Mouse (Mus musculus) limb, embryonic 12.5 days (tissue): ENCODE results near the gene Iqcf5. TPM values are rescaled to one million over a fixed set of nuclear protein-coding genes. Genes with fewer than 3 reads are reported as not detected.
A peak's percentile ranks its signal among the peaks of the same experiment; 100 is the strongest.

Experiments
- ATAC-seq: fragments of 200-750 bp; cut with Nextera tagmentation; 2 replicates; pipeline ENCODE4 v1.8.0; 2017; ENCODE audit warnings: low read depth, moderate TSS enrichment; ENCODE audit not compliant: insufficient number of reproducible peaks, insufficient read depth, low FRiP score, low TSS enrichment
- H3K27ac ChIP-seq: fragments of 300-500 bp; sonication (generic); 2 replicates; pipeline ENCODE4 v1.5.1; 2016; ENCODE audit warnings: mild to moderate bottlenecking, moderate library complexity
- H3K27me3 ChIP-seq: fragments of 300-500 bp; sonication (generic); 2 replicates; pipeline ENCODE4 v1.6.1; 2016; ENCODE audit warnings: mild to moderate bottlenecking, moderate library complexity
- H3K36me3 ChIP-seq: fragments of 300-500 bp; sonication (generic); 2 replicates; pipeline ENCODE4 v1.6.1; 2016; ENCODE audit warnings: mild to moderate bottlenecking, moderate library complexity
- H3K4me1 ChIP-seq: fragments of 300-500 bp; sonication (generic); replicated peaks from 2 replicates; pipeline ENCODE4 v1.6.1; 2016
- H3K4me2 ChIP-seq: fragments of 300-500 bp; sonication (generic); 2 replicates; pipeline ENCODE4 v1.6.1; 2016; ENCODE audit warnings: mild to moderate bottlenecking, moderate library complexity
- H3K4me3 ChIP-seq: fragments of 300-500 bp; sonication (generic); replicated peaks from 2 replicates; pipeline ENCODE4 v1.5.1; 2016; ENCODE audit warnings: mild to moderate bottlenecking
- H3K9ac ChIP-seq: fragments of 300-500 bp; sonication (generic); replicated peaks from 2 replicates; pipeline ENCODE4 v1.6.1; 2016; ENCODE audit warnings: mild to moderate bottlenecking, moderate library complexity
- H3K9me3 ChIP-seq: fragments of 300-500 bp; sonication (generic); 2 replicates; pipeline ENCODE4 v1.6.1; 2016; ENCODE audit warnings: mild to moderate bottlenecking, moderate library complexity
- WGBS: fragments of 180-500 bp; shearing (Covaris S2); methylation state at CpG from one replicate; pipeline ENCODE4 v1.1.7; 2016; 5-methylcytosine and 5-hydroxymethylcytosine counted together
- polyA plus RNA-seq: library from polyadenylated mRNA; unstranded; fragments of >200 nt; fragmentation: Nextera tagmentation; extraction: Ambion mirVana; gene quantifications from 2 replicates; pipeline ENCODE4 v1.2.1, GENCODE M21; 2016

Iqcf5 gene
- polyA plus RNA-seq, 1 experiment from 2014 or later: not detected

- H3K9ac ChIP-seq: no peak overlapping the region
- H3K4me3 ChIP-seq: no peak overlapping the region
- no peaks in the 10 kb centered on the region for H3K36me3 ChIP-seq
- 92% methylated on average over 16 of the region's 16 CpGs for WGBS
- no peaks in the 10 kb centered on the region; the same call in 1 of the 2 replicates for H3K27me3 ChIP-seq
- no peak for ATAC-seq
- H3K9me3 ChIP-seq: no peaks in the 10 kb centered on the region
- H3K4me2 ChIP-seq: no peak overlapping the region
- H3K4me1 ChIP-seq: peaks cover 41% of the 10 kb centered on the region
- H3K27ac ChIP-seq: no peak overlapping the region
These were observed 41.2 kb upstream of the Iqcf5 start for GRCm38 (mm10) chr9:106473081-106473752.

GRCm38 (mm10) chr9:106473753-106474105 lies 40.6 kb upstream of the Iqcf5 start:
- Histone ChIP-seq H3K4me1 (peaks cover 43% of the 10 kb centered on the region), H3K27ac (no peak overlapping the region), H3K9ac (no peak overlapping the region), H3K36me3 (no peaks in the 10 kb centered on the region), H3K27me3 (no peaks in the 10 kb centered on the region; the same call in 1 of the 2 replicates), H3K4me2 (no peak overlapping the region), H3K9me3 (no peaks in the 10 kb centered on the region), H3K4me3 (no peak overlapping the region)
- WGBS: 73% methylated on average over 5 of the region's 5 CpGs
- ATAC-seq: no peak

GRCm38 (mm10) chr9:106474456-106474855 lies 39.9 kb upstream of the Iqcf5 start:
- 5% methylated on average over 6 of the region's 6 CpGs for WGBS

GRCm38 (mm10) chr9:106475046-106475445 lies 39.3 kb upstream of the Iqcf5 start:
- Histone ChIP-seq H3K4me3 (no peak overlapping the region), H3K27ac (no peak overlapping the region), H3K9me3 (no peaks in the 10 kb centered on the region), H3K4me2 (peak overlapping the region; percentile 27; the same call in 1 of the 2 replicates), H3K4me1 (peaks cover 43% of the 10 kb centered on the region), H3K27me3 (no peaks in the 10 kb centered on the region; the same call in 1 of the 2 replicates), H3K36me3 (peaks cover 9% of the 10 kb centered on the region), H3K9ac (0 out of 2 replicates have a peak overlapping the region, but pooled peaks have one; percentile 12)
- ATAC-seq: no peak
- 70% methylated on average over 7 of the region's 7 CpGs for WGBS

More at GRCm38 (mm10) chr9:106474456-106474855, 39.9 kb upstream of the Iqcf5 start:
- Histone ChIP-seq H3K9ac (0 out of 2 replicates have a peak overlapping the region, but pooled peaks have one; percentile 12), H3K4me1 (peaks cover 43% of the 10 kb centered on the region), H3K27ac (peak overlapping the region; percentile 23; the same call in 1 of the 2 replicates), H3K4me3 (no peak overlapping the region), H3K36me3 (peaks cover 3% of the 10 kb centered on the region), H3K4me2 (peak overlapping the region; percentile 27), H3K27me3 (no peaks in the 10 kb centered on the region; the same call in 1 of the 2 replicates), H3K9me3 (no peaks in the 10 kb centered on the region)
- no peak for ATAC-seq

- Histone ChIP-seq H3K27me3 (no peaks in the 10 kb centered on the region; the same call in 1 of the 2 replicates), H3K9me3 (no peaks in the 10 kb centered on the region), H3K27ac (peak within 1 kb of the TSS; percentile 60), H3K4me1 (peaks cover 43% of the 10 kb centered on the region), H3K9ac (peak within 1 kb of the TSS; percentile 42), H3K4me2 (peak within 1 kb of the TSS; percentile 46), H3K36me3 (peaks cover 15% of the 10 kb centered on the region), H3K4me3 (0 out of 2 replicates have a peak within 1 kb of the TSS, but pooled peaks have one; percentile 13)
- 92% methylated on average over 10 of the region's 10 CpGs for WGBS
- no peak for ATAC-seq
These were observed 38.7 kb upstream of the Iqcf5 start, which contains the start of gene Rrp9 for GRCm38 (mm10) chr9:106475663-106476001. Rrp9 (plus strand) TSS chr9:106475963.

GRCm38 (mm10) chr9:106476002-106476923 lies 38.1 kb upstream of the Iqcf5 start:
- peaks cover 21% of the 10 kb centered on the region for H3K36me3 ChIP-seq
- H3K9ac ChIP-seq: peak overlapping the region; percentile 42
- peak overlapping the region; percentile 60 for H3K27ac ChIP-seq
- peak; percentile 33; the same call in 1 of the 2 replicates for ATAC-seq
- H3K4me1 ChIP-seq: peaks cover 43% of the 10 kb centered on the region
- 31% methylated on average over 16 of the region's 16 CpGs for WGBS
- H3K9me3 ChIP-seq: no peaks in the 10 kb centered on the region
- peak overlapping the region; percentile 46 for H3K4me2 ChIP-seq
- H3K4me3 ChIP-seq: 0 out of 2 replicates have a peak overlapping the region, but pooled peaks have one; percentile 13
- H3K27me3 ChIP-seq: no peaks in the 10 kb centered on the region; the same call in 1 of the 2 replicates

- H3K27ac ChIP-seq: peak within 1 kb of the TSS; percentile 60
- H3K4me1 ChIP-seq: peaks cover 37% of the 10 kb centered on the region
These were observed 37.4 kb upstream of the Iqcf5 start, which contains the start of gene Parp3 for GRCm38 (mm10) chr9:106476924-106477484. Parp3 (minus strand) TSS chr9:106476949.

GRCm38 (mm10) chr9:106477649-106478048 lies 36.7 kb upstream of the Iqcf5 start:
- peak overlapping the region; percentile 67 for H3K9ac ChIP-seq
- H3K27me3 ChIP-seq: no peaks in the 10 kb centered on the region
- 2% methylated on average over 16 of the region's 16 CpGs for WGBS
- H3K4me1 ChIP-seq: peaks cover 33% of the 10 kb centered on the region
- H3K4me2 ChIP-seq: peak overlapping the region; percentile 80
- peaks cover 35% of the 10 kb centered on the region for H3K36me3 ChIP-seq
- no peaks in the 10 kb centered on the region for H3K9me3 ChIP-seq
- peak overlapping the region; percentile 59 for H3K4me3 ChIP-seq
- no peak overlapping the region for H3K27ac ChIP-seq
- no peak for ATAC-seq

More at GRCm38 (mm10) chr9:106476924-106477484, 37.4 kb upstream of the Iqcf5 start, which contains the start of gene Parp3:
- H3K4me2 ChIP-seq: peak within 1 kb of the TSS; percentile 80
- peak; percentile 98 for ATAC-seq
- no peaks in the 10 kb centered on the region for H3K9me3 ChIP-seq
- H3K9ac ChIP-seq: peak within 1 kb of the TSS; percentile 67
- H3K27me3 ChIP-seq: no peaks in the 10 kb centered on the region
- WGBS: under 1% methylated on average over 41 of the region's 41 CpGs
- H3K36me3 ChIP-seq: peaks cover 28% of the 10 kb centered on the region
- H3K4me3 ChIP-seq: peak within 1 kb of the TSS; percentile 59

GRCm38 (mm10) chr9:106478101-106478500 lies 36.3 kb upstream of the Iqcf5 start:
- Histone ChIP-seq H3K4me3 (peak overlapping the region; percentile 59), H3K4me1 (peaks cover 33% of the 10 kb centered on the region), H3K9me3 (no peaks in the 10 kb centered on the region), H3K27ac (no peak overlapping the region), H3K36me3 (peaks cover 39% of the 10 kb centered on the region), H3K4me2 (peak overlapping the region; percentile 80), H3K9ac (peak overlapping the region; percentile 67), H3K27me3 (no peaks in the 10 kb centered on the region)
- 81% methylated on average over 9 of the region's 9 CpGs for WGBS
- ATAC-seq: no peak

- no peak for ATAC-seq
- H3K36me3 ChIP-seq: peaks cover 64% of the 10 kb centered on the region
These were observed 33.8 kb upstream of the Iqcf5 start for GRCm38 (mm10) chr9:106480541-106480940.

More at GRCm38 (mm10) chr9:106480541-106480940, 33.8 kb upstream of the Iqcf5 start:
- no peaks in the 10 kb centered on the region for H3K9me3 ChIP-seq
- H3K4me1 ChIP-seq: peaks cover 17% of the 10 kb centered on the region
- no peak overlapping the region for H3K27ac ChIP-seq
- H3K27me3 ChIP-seq: no peaks in the 10 kb centered on the region
- 92% methylated on average over 7 of the region's 7 CpGs for WGBS
- H3K4me2 ChIP-seq: no peak overlapping the region
- H3K9ac ChIP-seq: no peak overlapping the region
- no peak overlapping the region for H3K4me3 ChIP-seq
